Mouse (Mus musculus): Measurements from ENCODE around the gene Tor4a. TPM values are rescaled to one million over a fixed set of nuclear protein-coding genes. Genes with fewer than 3 reads are reported as not detected.

Gene Tor4a
- polyA plus RNA-seq, 1 experiment: 11.1 TPM

DNA sequence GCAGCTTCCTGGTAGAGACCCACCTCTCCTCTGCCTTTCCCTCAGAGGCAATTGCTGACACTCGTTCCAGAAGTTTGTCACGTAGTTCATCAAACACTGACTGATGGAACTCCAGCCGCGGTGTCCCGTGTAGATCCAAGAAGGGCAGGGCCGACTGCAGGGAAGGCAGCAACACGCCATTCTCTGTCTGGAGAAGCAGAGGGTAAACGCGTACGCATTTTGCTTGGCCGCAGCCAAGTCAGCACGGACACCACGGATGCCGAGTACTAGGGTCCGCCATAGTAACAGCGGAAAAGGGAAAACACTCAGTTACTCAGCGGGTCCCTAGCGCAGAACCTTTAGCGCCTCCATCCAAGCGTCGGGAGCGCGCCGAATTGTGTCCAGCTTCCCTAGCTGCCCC, 14.0 kb upstream of the Tor4a start:
- TF ChIP-seq GATA1 (IDR thresholded peaks at IDR 0.05; ENCODE audit: low read length): no peak

DNA sequence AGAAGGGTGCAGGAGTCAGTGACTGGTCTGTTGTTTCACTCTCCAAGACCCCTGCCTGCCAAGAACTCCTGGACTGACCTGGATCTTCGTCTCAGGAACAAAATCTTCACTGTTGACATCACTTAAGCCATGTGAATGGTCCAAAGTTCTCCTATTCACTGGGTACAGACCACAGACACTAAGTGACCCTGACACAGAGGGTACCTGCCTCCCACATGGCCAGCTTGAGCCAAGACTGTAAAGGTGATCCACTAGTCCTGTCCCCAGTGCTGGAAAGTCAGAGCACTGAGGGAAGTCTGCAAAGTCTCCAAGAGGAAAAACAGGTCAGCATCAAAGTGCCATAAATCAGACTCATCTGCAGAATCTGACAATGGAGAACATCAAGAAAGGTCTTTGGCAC, 10.9 kb upstream of the Tor4a start:
- no peak for TF ChIP-seq GATA1 (IDR thresholded peaks at IDR 0.05; ENCODE audit: low read length)

DNA sequence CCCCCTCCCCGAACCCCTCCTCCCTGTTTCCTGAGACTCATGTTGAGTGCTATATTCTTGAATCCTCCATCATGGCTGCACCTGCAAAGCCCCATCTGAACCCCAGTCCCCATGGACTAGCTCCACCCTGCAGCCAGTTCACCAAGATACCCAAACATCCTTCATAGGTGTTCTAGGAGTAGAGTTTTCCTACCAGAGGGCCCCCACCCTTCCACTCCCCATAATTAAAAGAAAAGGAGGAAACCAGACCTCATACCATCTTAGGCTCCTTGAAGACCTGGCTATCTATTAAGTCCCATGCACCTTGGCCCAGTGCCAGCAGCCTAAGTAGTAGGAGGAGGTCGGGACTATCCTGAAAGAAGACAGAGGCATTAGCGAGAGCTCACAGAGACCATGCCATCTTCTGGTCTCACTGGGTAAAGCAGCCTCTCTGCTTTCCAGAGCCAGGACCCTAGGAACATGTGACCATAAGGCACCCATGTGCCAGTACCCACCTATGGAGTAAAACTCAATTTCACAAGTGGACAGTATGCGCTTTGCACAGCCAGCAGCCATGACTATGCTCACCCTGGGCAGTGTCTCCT, 7.0 kb upstream of the Tor4a start:
- TF ChIP-seq GATA1 (IDR thresholded peaks at IDR 0.05; ENCODE audit: low read length): no peak

DNA sequence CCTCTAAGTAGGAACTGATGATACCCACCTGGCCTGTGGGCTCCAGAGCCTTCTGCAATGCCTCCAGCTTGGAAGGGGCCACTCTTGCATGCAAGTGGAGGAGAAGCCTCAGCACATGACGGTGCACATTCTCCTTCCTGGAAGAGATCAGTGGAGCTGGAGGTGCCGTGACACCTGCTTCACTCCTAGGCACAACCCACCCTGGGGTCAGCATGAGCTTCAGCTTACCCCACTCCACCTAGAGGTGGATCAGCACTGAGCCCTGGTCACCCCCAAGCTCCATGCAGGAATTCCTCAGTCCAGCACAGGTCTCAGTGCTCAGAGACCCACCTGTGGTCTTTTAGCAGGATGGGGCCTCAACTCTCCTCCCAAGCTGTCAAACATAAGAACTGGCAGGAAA, 3.9 kb upstream of the Tor4a start:
- TF ChIP-seq GATA1 (IDR thresholded peaks at IDR 0.05; ENCODE audit: low read length): no peak

DNA sequence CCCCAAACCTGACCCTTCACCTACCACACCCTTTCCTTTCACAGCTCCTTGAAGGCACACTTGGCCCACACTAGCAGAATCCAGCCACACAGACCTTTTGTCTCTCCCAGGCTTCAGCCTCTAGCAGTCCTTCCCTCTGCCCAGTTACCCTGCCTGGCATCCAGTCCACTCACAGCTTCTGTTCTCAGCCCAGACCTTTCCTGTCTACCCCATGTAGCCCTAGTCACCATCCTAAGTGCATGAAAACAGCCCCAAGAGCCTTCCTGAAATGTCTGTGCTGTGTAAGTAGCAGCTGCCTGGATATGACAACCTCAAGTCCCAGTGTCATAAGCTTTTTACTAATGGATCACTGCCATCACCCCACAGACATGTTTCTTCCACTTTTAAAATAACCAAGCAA, 1.3 kb upstream of the Tor4a start:
- no peak for TF ChIP-seq GATA1 (IDR thresholded peaks at IDR 0.05; ENCODE audit: low read length)

DNA sequence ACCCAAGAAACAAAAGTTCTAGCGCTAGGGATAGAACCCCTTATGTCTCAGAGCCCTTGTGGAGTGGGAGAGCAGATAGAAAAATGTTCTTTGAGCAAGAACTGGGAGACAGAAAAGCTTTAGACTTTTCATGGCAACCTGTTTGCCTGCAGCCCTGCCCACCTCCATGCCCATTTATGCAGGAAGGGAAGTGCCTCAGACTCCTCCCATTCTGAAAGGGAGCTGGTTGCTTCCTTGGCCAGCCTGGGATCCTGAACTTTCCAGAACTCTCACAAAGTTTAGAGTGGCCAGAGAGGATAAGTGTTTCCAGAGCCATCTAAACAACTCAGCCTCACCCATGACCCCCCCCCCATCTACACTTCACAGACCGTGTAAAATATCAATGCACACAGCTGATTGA, 505 bp upstream of the Tor4a start:
- no peak for TF ChIP-seq GATA1 (IDR thresholded peaks at IDR 0.05; ENCODE audit: low read length)

DNA sequence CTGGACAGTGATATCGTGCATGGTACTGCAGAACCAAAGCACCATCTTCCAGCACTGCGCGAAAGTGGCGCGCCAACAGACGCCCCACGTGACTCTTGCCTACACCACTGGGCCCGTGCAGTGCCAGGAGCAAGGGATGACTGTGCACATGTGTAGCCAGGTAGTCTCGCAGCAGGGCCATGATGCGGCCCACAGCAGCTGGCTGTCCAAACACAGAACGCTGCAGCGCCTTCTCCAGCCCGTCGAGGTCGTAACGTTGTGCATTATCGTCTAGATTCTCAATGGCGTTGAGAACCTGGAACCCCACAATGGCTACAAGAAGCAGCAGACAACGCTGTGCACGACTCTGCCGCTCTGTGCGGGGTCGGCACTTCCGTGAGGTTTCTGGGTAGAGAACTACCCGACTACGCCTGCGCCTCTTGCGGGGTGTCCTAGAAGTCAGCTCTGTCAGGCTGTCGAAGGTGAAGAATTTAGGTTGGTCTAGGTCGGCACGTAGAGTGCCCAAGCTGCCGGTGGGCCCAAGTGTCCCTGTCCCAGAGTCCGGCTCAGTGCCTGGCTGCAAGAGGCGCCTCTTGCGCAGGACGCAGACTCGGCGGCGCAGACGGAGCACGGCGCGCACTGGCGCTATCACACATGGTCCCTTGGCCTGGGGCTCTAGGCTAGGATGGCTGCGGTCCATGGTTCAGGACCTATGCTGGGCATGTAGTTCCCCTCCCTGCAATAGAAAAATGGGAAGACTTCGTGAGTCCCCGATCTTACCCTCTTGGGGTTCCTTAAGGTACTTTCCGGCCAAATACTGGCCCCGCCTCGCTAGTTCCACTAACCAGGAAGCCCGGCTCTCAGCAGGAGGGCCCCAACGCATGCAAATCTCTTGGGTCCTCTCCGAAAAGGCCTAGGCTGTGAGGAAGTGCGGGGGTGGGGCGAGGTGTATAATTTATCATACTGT, 1.2 kb downstream of the Tor4a start:
- no peak for TF ChIP-seq GATA1 (IDR thresholded peaks at IDR 0.05; ENCODE audit: low read length)

DNA sequence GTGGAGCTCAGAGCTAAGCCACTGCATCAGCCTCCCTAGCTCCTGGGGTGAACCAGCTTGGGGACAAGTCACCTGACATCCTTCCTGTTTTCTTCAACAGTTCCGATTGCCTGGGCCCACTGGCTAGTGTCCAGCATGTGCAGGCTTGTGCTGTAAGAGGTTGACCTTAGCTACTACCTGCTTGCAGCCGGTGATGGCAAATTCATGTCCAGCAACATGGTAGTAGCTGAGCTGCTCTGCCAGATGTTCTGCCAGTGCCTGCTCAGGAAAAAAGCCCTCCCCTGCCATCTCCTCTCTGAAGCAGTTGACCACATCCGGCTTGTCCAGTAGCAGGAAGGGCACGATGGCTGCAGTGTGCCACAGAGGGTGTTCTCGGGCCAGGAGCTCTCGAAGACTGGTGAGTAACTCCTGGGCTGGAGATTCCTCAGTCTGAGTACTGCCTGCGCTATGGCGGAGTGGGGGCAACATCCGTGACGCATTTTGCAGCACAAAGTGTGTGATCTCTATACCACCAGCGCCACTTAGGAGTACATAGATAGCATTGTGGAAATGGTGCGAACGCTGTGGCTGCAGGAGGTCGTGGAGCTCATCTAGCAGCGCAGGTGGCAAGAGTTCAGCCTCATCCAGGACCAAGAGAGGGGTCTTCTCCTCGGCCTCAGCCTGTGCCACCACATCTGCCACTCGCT, 2.1 kb downstream of the Tor4a start:
- no peak for TF ChIP-seq GATA1 (IDR thresholded peaks at IDR 0.05; ENCODE audit: low read length)

DNA sequence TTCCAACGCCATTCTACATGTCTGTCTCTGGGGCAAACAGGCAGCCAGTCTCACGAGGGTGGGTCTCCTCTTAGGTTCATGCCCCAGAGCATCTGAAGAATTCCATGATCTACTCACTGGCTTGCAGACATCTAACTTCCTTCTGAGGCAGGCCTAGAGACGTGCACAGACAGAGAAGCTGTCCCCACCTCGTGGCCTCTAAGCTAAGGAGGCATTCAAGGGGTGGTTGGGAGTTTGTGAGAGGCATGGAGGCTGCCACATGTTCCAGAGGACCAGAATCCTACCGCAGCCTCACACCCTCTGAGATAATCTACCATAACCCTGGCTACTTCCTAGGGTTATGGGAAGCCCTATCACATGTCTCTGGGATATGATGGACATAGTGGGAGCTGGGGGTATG, 2.7 kb downstream of the Tor4a start:
- TF ChIP-seq GATA1 (IDR thresholded peaks at IDR 0.05; ENCODE audit: low read length): no peak

DNA sequence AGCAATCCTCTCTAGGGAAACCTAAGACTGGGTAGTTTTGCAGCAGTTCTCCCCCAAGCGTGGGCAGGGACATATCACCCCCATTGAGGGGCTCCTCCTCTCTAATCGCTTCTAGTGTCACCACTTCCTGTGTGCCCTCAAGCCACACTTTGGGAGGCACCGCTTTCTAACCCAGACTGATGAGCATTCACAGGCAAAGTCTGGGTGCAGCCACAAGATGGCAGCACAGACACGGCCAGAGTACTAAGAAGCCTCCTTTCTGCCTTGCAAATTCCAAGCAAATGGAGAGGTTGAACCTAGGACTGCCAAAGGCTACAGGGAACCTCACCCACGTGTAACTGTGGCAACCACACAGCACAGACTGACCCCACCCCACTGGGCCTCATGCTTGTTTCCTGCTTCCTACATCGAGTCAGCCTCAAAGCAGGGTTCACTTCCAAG, 3.3 kb downstream of the Tor4a start:
- TF ChIP-seq GATA1 (IDR thresholded peaks at IDR 0.05; ENCODE audit: low read length): no peak

DNA sequence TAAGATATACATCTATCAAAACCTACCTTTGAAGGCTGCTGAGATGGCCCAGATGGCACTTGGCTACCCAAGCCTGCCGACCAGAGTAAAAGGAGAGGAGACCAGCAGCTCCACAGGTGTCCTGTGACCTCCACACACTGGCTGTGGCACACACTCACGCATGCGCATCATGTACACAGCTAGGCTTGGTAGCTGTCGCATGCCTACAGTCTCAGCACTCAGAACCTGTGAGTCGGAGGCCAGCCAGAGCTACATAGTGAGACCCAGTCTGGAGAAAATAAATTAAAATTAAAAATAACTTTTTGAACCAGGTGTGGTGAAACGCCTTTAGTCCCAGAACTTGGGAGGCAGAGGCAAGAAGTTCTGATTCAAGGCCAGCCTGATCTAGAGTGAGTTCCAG, 8.8 kb downstream of the Tor4a start:
- no peak for TF ChIP-seq GATA1 (IDR thresholded peaks at IDR 0.05; ENCODE audit: low read length)

DNA sequence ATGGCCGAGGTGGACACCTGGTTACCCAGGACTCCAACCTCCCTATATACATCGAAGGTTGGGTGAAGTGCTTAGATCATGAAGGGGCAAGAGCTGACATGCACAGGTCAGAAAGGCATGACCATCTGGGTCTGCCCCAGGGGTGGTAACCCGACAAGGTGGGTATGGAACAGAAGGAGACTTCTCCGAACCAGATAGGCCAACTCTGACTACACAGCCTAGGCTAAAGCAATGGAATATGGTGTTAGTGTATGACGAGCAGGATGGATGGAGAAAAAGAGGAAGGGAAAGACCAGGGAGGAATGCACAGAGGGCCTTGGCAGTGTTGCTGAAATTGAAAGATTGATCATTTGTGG, 10.1 kb downstream of the Tor4a start:
- TF ChIP-seq GATA1 (IDR thresholded peaks at IDR 0.05; ENCODE audit: low read length): no peak

DNA sequence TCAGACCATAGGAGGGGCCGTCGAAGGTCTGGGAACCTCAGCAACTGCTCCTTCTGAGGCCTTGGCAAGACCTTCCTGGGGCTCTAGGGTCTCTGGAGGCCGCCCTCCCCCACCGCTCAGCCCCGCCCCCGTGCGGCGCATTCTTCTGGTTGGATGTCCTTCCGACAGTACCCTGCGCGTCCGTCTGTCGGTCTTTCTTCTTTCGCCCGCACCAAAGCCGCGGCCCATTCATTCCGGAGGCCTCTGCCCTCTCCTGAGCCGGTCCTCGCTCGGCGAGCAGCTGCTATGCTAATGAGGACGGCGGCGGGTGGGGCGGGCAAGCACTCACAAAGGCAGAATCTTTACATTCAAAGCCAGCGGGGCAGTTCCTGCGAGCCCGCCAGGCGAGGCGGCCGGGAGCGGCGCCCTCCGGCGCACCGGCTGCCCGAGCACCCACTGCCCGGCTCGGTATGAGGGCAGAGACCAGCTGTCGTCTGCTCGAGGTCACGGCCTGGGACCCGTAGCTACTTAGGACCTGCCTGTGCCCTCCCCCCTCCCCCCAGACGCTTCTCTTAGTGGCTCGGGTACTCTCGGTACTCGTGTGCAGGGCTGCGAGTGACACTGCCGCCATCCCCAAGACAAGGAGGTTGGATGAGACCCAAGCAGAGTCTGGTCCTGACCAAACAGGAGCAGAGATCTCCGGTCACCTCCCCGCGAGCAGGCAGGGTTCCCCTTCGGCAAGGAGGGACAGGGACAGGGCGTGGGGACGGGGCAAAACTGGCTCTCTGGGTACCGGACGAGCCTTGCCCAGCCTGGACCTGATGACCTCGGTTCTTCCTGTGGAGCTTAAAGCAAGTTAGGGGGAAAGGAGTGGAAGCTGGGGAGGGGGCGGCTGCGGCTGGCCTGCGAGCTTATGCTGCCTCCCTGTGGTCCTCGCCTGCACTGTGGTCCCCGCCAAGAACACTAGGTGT, 10.8 kb downstream of the Tor4a start:
- no peak for TF ChIP-seq GATA1 (IDR thresholded peaks at IDR 0.05; ENCODE audit: low read length)

DNA sequence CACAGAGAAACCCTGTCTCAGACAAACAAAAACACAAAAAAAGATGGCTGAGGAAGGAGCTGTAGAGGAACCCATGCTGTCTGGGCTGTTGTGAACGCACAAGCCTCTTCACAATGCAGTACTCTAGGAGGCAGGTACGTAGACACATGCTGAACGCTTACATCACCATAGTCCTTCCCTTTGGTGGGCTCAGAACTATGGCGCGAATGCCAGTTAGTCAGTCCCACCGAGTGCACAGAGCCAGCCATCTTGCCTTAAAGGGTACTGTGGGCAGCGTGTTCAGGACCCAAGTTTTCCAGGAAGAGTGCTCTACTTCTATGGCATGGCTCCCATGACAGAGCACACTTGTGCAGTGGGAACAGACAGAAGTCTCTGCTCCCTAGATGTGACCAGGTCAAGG, 12.2 kb downstream of the Tor4a start:
- TF ChIP-seq GATA1 (IDR thresholded peaks at IDR 0.05; ENCODE audit: low read length): no peak

DNA sequence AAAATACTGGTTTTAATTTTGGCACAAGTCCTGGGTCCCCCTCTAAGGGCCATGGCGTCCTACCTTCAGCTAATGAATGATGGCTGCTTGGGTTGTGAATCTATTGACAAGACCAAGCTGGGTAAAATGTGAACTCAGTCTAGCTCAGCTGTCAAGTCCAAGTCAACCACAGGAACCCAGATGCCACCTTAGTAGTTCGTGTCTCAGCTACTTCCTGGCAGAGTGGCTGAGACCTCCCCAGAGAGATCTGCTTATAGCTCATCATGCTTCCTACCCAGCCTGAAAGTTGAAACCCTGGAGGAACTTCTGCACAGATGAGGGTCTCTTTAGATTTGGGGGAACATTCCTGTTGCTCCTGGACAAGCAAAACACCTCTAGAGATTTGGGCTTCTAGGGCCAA, 13.3 kb downstream of the Tor4a start:
- TF ChIP-seq GATA1 (IDR thresholded peaks at IDR 0.05; ENCODE audit: low read length): no peak

All from G1E-ER4 (cell line).